Mouse (Mus musculus) activated CD4-positive, CD25-positive, alpha-beta regulatory T cell, adult 9 weeks (primary cell): ENCODE measurements around the gene Gpha2. TPM values are rescaled to one million over a fixed set of nuclear protein-coding genes. Genes with fewer than 3 reads are reported as not detected.

Source experiments
- polyA plus RNA-seq: library from polyadenylated mRNA; unstranded; fragments of 100-300 nt; shearing (Covaris generic); gene quantifications from one replicate; pipeline ENCODE4 v1.2.1, GENCODE M21; 2017

Gene Gpha2
- not detected for polyA plus RNA-seq

GRCm38 (mm10) chr19:6226135-6226534 lies at the start of gene Gpha2:
Gene Gpha2 (plus strand): TSS chr19:6226380.

GRCm38 (mm10) chr19:6184131-6184530 lies 42.0 kb upstream of the Gpha2 start, which contains the start of gene Majin:
Gene Majin (plus strand): TSS chr19:6184388.

GRCm38 (mm10) chr19:6235084-6236052 lies 9.2 kb downstream of the Gpha2 start, which contains the start of gene Ppp2r5b:
Gene Ppp2r5b (minus strand): TSS chr19:6235872.

GRCm38 (mm10) chr19:6241274-6242107 lies 15.3 kb downstream of the Gpha2 start, which contains the start of gene Atg2a:
Gene Atg2a (plus strand): TSS chr19:6241668.

GRCm38 (mm10) chr19:6276426-6277421 lies 50.5 kb downstream of the Gpha2 start, which contains the start of gene Ehd1:
Gene Ehd1 (plus strand): TSS chr19:6276725.

Other genes with a start within 250 kb of the Gpha2 start
- not detected for gene Slc22a20, start 240.2 kb upstream of the Gpha2 start, polyA plus RNA-seq
- 80.8 TPM for gene Capn1, start 210.5 kb upstream of the Gpha2 start, polyA plus RNA-seq
- 60.1 TPM for gene Syvn1, start 179.8 kb upstream of the Gpha2 start, polyA plus RNA-seq
- gene Mrpl49, start 168.6 kb upstream of the Gpha2 start, polyA plus RNA-seq, result 45.4 TPM
- gene Fau, start 168.5 kb upstream of the Gpha2 start, polyA plus RNA-seq, result 1,033 TPM
- 6.5 TPM for gene Znhit2, start 165.2 kb upstream of the Gpha2 start, polyA plus RNA-seq
- gene Tm7sf2, start 158.0 kb upstream of the Gpha2 start, polyA plus RNA-seq, result 20.0 TPM
- gene Vps51, start 149.1 kb upstream of the Gpha2 start, polyA plus RNA-seq, result 86.7 TPM
- not detected for gene Tmem262, start 146.3 kb upstream of the Gpha2 start, polyA plus RNA-seq
- gene Gm28374, start 144.1 kb upstream of the Gpha2 start, polyA plus RNA-seq, result 0.61 TPM
- 55.0 TPM for gene Zfpl1, start 141.4 kb upstream of the Gpha2 start, polyA plus RNA-seq
- 5.0 TPM for gene Cdca5, start 141.4 kb upstream of the Gpha2 start, polyA plus RNA-seq
- not detected for gene AC131692.1, start 132.0 kb upstream of the Gpha2 start, polyA plus RNA-seq
- not detected for gene Naaladl1, start 120.6 kb upstream of the Gpha2 start, polyA plus RNA-seq
- gene Sac3d1, start 107.7 kb upstream of the Gpha2 start, polyA plus RNA-seq, result 2.3 TPM
- 36.4 TPM for gene Snx15, start 98.1 kb upstream of the Gpha2 start, polyA plus RNA-seq
- gene Batf2, start 85.4 kb upstream of the Gpha2 start, polyA plus RNA-seq, result not detected
- 18.3 TPM for gene Arl2, start 84.8 kb upstream of the Gpha2 start, polyA plus RNA-seq
- gene Majin, start 42.0 kb upstream of the Gpha2 start, polyA plus RNA-seq, result not detected
- gene Ppp2r5b, start 9.5 kb downstream of the Gpha2 start, polyA plus RNA-seq, result 10.3 TPM
- gene Atg2a, start 15.3 kb downstream of the Gpha2 start, polyA plus RNA-seq, result 47.3 TPM
- 26.2 TPM for gene Ehd1, start 50.3 kb downstream of the Gpha2 start, polyA plus RNA-seq
- gene Cdc42bpg, start 80.1 kb downstream of the Gpha2 start, polyA plus RNA-seq, result 0.18 TPM
- 66.7 TPM for gene Men1, start 108.6 kb downstream of the Gpha2 start, polyA plus RNA-seq
- gene Map4k2, start 114.8 kb downstream of the Gpha2 start, polyA plus RNA-seq, result 114 TPM
- gene Sf1, start 137.3 kb downstream of the Gpha2 start, polyA plus RNA-seq, result 239 TPM
- 4.6 TPM for gene Pygm, start 158.0 kb downstream of the Gpha2 start, polyA plus RNA-seq
- 115 TPM for gene Rasgrp2, start 173.0 kb downstream of the Gpha2 start, polyA plus RNA-seq
- not detected for gene Nrxn2, start 192.4 kb downstream of the Gpha2 start, polyA plus RNA-seq